Mouse (Mus musculus) cerebellum, adult 18-20 months (tissue): ENCODE results near the gene Itga9.
A peak's percentile ranks its signal among the peaks of the same experiment; 100 is the strongest.

Experiments
- DNase-seq, 2 experiments: peaks; one replicate each; pipeline ENCODE4 v3.0.0; 2021

Gene Itga9

DNA sequence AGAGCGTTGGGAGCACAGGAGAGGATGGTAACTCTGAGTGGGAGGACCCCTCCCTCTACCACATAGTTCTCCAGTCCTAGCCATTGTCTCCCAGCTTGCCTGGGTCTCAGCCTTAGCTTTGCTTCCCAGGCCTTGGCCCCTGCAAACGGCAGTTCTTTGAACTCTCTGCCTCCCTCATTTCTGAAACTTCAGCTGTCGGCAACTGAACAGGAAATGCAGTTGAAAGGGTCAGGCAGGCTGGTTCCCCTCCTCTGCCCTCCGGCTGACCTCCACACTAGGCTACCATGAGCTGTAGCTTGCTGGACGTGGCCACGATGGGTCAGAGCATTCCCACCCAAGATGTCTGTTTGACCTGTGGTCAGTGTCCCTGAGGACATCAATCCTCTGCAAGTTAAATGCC lies 48.5 kb downstream of the Itga9 start:
- DNase-seq = no peak

DNA sequence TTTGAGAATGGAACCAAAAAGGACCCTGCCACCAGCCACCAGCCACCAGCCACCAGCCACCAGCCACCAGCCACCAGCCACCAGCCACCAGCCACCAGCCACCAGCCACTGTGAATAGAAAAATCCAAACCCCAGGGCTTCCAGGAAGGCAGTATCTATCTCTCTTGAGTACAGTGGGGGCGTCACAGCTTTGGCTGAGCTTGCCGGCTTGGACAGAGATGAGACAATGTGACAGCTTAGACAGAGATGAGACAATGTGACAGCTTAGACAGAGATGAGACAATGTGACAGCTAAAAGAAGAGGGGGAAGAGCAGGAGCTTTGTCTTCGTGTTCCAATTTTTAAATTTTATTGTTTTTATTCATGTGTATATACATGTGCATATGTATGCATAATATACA lies 49.2 kb downstream of the Itga9 start:
- no peak for DNase-seq

DNA sequence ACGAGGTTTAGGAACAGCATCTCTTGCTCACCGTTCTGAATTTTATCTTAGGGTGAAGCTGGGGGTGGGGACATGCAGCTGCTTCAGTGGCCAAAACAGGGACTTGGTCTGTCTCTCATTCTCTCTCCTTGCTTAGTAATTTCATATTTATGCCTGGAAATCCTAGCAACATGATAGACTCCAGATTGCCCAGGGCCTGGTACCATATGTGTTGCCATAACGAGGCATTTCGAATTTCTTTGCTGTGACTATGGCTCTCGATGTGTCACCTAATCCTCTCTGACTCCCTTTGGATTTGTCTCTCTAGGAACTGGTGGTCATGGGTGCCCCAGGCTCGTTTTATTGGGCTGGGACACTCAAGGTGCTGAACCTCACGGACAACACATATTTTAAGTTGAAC lies 51.7 kb downstream of the Itga9 start:
- no peak for DNase-seq

DNA sequence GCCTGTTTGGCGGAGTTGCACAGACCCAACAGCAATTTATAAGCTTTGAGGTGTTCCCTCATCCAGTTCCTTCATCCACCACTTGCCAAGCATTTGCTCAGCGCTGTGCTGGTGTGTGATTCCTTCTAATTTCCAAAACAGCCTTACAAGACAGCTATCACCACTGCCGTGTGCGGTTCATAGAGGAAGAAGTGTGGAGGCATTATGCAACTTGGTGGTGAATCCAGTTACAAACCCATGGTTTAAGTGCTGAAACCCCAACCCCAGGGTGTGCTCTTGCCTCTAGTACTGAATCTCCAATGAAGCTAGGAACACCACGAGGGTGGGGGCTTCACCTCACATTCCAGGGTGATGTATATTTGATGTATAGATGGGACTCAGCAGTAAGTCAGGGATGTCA lies 53.3 kb downstream of the Itga9 start:
- no peak for DNase-seq

GRCm38 (mm10) chr9:118660259-118660658 lies 53.8 kb downstream of the Itga9 start:
- no peak for DNase-seq

DNA sequence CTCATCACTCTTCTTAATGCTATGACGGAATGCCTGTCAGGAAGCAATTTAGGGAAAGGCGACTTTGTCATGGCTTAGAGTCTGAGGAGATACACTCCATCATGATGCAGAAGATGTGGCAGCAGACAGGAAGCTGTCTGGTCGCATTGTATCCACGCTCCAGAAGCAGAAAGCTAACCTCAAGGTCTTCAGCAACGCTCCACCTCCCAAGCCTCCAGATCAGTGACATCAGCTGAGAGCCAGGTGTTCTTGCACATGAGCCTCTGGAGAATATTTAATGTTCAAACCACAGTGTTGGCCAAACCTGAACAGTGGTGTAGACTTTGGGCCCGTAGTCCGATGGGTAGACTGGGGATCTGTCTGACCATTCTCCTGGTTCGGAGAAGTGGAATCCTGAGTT lies 55.5 kb downstream of the Itga9 start:
- DNase-seq = no peak

DNA sequence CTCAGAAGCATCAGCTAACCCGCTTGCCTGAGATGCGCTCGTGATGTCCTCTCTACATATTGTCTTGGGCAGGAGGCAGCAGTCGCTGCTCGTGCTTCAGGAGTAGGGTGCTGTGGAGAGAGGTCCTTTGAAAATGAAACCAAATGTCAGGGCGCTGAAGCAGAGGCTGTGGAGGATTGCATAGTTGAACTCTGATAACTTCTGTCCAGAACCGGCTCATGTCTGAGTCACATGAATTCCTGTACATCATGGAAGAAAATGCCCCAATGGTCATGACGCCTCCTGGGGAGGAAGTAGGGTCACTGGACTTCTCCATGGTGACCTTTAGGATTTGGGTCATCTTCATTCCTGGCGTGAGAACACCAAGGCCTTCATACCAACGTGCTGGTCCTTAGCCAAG lies 56.0 kb downstream of the Itga9 start:
- DNase-seq = no peak

- DNase-seq = no peak
Measured at GRCm38 (mm10) chr9:118663938-118664337, 57.4 kb downstream of the Itga9 start.

DNA sequence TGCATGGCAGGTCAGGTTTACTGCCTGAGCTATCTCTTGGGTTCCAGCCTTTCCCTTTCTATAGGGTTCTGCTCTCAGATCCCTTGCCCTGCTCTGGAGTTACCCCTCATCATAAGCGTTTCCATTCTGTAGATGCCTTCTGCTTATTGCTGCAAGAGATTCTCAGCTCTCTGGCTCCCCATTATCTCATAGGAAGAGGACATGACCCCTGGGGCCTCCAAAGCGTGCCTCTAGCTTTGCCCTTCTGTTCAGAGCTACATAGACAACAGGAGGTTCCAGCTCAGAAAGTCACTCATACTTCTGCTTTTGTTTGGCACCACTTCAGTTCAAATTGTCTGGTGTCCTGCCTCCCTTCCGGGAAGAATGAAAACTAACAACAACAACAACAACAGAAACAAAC lies 59.6 kb downstream of the Itga9 start:
- DNase-seq = no peak

DNA sequence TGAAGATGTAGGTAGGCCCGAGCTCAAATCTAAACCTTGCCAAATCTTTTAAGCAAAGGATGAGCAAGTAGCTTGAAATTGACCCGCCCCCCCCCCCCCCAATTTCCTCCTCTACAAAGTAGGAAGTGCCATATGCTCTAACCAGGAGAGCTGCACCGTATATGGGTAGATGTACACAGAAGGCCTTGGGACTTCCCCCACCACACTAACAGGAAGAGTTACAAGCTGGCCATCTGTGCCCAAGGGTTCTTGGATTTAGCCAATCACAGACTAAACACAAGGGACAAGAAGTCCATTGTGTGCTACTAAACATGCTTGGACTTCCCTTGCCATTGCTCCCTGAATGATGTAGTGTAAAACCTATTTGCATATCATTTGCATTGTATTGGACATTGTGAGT lies 63.2 kb downstream of the Itga9 start:
- no peak for DNase-seq

GRCm38 (mm10) chr9:118674277-118674676 lies 67.8 kb downstream of the Itga9 start:
- no peak for DNase-seq

- DNase-seq = peak; percentile 11 to 25
Measured at GRCm38 (mm10) chr9:118674761-118675160, 68.3 kb downstream of the Itga9 start.

GRCm38 (mm10) chr9:118675573-118676170 lies 69.2 kb downstream of the Itga9 start:
- no peak for DNase-seq

DNA sequence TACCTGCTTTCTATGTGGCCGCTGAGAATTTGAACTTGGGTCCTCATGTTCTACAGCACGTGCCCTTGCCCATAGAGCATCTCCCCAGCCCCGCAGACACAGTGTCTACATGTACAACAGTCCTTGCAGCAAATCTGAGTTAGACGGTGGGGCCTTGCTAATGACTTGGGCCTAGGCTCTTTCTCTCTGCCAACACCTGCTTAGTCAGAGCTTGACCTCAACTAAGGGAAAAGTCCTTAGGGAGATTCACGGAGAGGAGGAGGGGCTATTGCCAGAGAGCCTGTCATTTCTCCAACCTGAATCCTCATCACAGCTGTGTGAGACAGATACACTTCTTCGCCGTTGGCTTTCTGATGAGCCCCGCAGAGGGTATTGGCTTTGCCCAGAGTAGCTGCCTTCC lies 70.2 kb downstream of the Itga9 start:
- no peak for DNase-seq

DNA sequence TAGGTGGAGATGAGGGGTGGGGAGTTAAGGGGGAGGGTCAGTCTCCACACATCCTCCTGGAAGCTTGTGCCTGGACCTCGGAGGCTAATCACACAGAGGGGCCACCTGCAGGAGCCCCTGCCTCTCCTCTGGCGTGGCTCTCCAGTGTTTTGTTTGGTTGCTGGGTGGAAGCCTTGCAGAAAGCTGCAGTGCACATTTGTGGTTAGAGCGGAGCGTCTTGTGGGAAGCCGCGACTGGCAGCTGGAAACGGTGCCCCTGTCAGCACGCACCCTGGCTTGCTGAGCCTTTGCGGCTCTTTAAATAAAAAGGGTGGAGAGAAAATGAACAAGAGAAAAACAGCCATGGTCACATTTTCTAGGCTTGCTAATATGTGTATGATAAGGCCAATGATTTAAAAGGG lies 70.9 kb downstream of the Itga9 start:
- no peak for DNase-seq

- no peak for DNase-seq
Measured at GRCm38 (mm10) chr9:118678020-118678750, 71.7 kb downstream of the Itga9 start.

GRCm38 (mm10) chr9:118678759-118679158 lies 72.3 kb downstream of the Itga9 start:
- no peak for DNase-seq

DNA sequence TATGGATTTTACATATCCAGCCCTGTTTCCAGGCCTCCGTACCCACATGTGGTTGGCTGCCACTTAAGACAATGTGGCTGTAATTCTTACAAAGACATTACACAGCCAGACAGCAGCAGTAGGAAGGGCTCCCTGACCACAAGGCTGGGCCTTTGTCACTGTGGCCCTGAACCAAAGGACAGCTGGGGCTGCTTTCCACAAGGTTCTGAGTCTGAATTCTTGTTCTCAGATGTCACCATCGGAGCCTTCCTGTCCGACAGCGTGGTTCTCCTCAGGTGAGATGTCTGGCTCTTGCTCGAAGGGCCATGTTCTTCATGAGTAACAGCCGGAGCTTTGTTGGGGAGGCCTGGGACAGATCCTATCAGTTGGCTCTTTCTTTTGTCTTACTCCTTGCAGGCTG lies 75.0 kb downstream of the Itga9 start:
- DNase-seq = no peak

DNA sequence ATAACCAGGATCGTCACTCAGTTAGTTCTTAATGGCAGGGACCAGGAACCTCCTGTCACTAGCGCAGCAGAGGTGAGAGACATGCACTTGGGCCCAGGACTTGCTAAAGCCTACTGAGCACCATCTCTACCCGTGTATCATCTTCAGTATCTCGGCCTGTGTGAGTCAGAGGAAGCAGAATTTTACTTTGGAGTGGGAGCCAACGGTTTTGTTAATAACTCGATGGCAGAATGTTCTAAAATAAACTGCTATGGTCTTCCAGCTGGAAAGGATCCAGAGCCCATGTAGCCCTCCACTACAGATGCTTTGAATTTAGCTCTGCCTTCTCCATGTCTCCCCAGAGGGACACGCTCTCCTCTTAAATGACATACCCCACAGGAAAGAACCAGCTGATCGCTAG lies 75.7 kb downstream of the Itga9 start:
- DNase-seq = no peak

GRCm38 (mm10) chr9:118683507-118683906 lies 77.0 kb downstream of the Itga9 start:
- no peak for DNase-seq

- DNase-seq = no peak
Measured at GRCm38 (mm10) chr9:118684343-118684742, 77.9 kb downstream of the Itga9 start.

GRCm38 (mm10) chr9:118686166-118686961 lies 79.9 kb downstream of the Itga9 start:
- DNase-seq = no peak

DNA sequence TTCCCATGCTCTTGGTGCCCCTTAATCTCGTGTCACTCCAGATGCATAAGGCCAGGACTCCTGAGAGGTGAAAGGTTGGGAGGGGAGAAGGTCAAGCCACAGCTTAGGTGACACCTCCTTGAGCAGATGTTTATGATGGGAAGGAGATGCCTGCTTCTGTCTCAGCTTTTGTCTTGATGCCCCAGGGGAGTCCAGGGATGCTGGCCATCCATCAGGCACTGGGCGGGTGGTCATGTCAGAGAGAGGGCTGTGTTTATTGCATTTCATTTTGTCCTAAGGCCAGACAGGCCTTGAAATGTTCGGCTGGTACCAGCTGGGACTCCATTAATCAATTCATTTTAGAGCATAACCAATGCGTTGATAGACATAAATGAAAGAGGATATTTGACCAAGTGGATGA lies 81.8 kb downstream of the Itga9 start:
- DNase-seq = no peak

- no peak for DNase-seq
Measured at GRCm38 (mm10) chr9:118688921-118689451, 82.5 kb downstream of the Itga9 start.
